In the genomic region with DNA sequence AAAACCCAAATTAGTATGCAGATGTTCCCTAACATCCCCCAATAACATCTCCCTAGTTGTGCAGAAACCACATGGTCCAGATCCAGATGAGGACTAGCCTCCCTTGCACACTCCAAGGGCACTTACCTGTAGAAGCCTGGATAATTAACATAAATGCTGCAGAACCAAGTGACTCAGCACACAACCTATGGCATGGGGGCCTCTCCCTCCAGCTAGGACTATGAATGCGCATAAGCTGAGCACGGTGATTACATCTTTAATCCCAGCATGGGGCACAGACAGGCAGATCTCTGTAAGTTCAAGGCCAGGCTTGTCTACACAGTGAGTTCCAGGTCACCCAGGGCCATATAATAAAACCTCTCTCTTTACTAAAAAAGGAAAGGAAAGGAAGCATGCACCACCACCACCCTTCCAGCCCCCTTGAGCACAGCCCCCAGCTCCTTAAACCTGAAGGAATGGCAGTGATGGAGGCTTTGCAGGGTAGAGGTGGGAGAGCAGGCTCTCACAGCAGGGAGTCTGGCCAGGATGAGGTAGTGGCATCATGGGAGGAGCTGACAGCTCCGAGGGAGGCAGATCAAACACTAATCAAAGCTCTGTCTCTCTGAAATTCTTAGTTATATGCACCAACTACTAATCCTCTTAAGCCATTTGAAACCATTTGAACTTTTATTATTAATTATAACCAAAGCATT, we compare ENCODE assay signal across 19 mouse cellular contexts.
"Had no signal": no experiment of that assay in that cellular context is flagged by ENCODE, and none has a peak within 500 bp of the region (broad histone marks: within the 10 kb centered on the region; RNA-seq: fewer than 3 reads in every experiment).

No protein-coding gene starts in this region.

- H3K27ac ChIP-seq: midbrain, embryonic 10.5 days; midbrain, embryonic 12.5 days; neural tube, embryonic 13.5 days; neural tube, embryonic 15.5 days had no signal

- ATAC-seq: liver, postnatal 0 days; midbrain, embryonic 16.5 days had no signal

- H3K4me2 ChIP-seq: lung, embryonic 14.5 days; midbrain, embryonic 12.5 days; neural tube, embryonic 13.5 days; neural tube, embryonic 15.5 days had no signal

- H3K4me1 ChIP-seq: neural tube, embryonic 15.5 days had no signal

- H3K27me3 ChIP-seq: midbrain, embryonic 12.5 days; neural tube, embryonic 13.5 days; neural tube, embryonic 15.5 days had no signal

- H3K9me3 ChIP-seq: midbrain, embryonic 10.5 days; midbrain, embryonic 12.5 days; neural tube, embryonic 13.5 days; neural tube, embryonic 15.5 days had no signal

- DNase-seq: liver, postnatal 0 days; lung, embryonic 14.5 days; lung, postnatal 10 days; lung, postnatal 4 days; midbrain, embryonic 14.5 days; retina, postnatal 1 day; right cerebral cortex, adult 18-20 months; right cerebral cortex, postnatal 25 days; right cerebral cortex, postnatal 4 days; spleen, adult 18-20 months; thymus, adult 18-20 months; thymus, postnatal 14 days; thymus, postnatal 36 days had no signal

- H3K36me3 ChIP-seq: midbrain, embryonic 10.5 days; midbrain, embryonic 12.5 days; neural tube, embryonic 13.5 days; neural tube, embryonic 15.5 days had no signal

- H3K9ac ChIP-seq: liver, postnatal 0 days; lung, embryonic 14.5 days; midbrain, embryonic 12.5 days; neural tube, embryonic 13.5 days; neural tube, embryonic 15.5 days had no signal

- H3K4me3 ChIP-seq: midbrain, embryonic 10.5 days; midbrain, embryonic 12.5 days; myocyte; neural tube, embryonic 13.5 days; neural tube, embryonic 15.5 days had no signal
